Mouse (Mus musculus) embryonic facial prominence, embryonic 11.5 days (tissue): ENCODE results near the gene Pank1. TPM values are rescaled to one million over a fixed set of nuclear protein-coding genes. Genes with fewer than 3 reads are reported as not detected.

Experiments used
- ATAC-seq: fragments of 200-750 bp; cut with Nextera tagmentation; replicated peaks from 2 replicates; pipeline ENCODE4 v1.8.0; 2017; ENCODE audit warnings: low read depth; ENCODE audit not compliant: insufficient number of reproducible peaks, low FRiP score, low TSS enrichment
- DNase-seq: peaks from one replicate; pipeline ENCODE4 v3.0.0-alpha.2; 2015; ENCODE audit warnings: low spot score
- H3K27ac ChIP-seq: fragments of 300-500 bp; sonication (generic); replicated peaks from 2 replicates; pipeline ENCODE4 v1.5.1; 2014; ENCODE audit warnings: mild to moderate bottlenecking, low read depth, low read length, control low read depth
- H3K27me3 ChIP-seq: fragments of 300-500 bp; sonication (generic); 2 replicates; pipeline ENCODE4 v1.6.1; 2014; ENCODE audit warnings: mild to moderate bottlenecking, low read length, moderate library complexity, mixed read lengths; ENCODE audit not compliant: control insufficient read depth, insufficient read depth
- H3K36me3 ChIP-seq: fragments of 300-500 bp; sonication (generic); replicated peaks from 2 replicates; pipeline ENCODE4 v1.6.1; 2014; ENCODE audit warnings: low read depth, mild to moderate bottlenecking, low read length, moderate library complexity, mixed read lengths; ENCODE audit not compliant: control insufficient read depth, insufficient read depth
- H3K4me1 ChIP-seq: fragments of 300-500 bp; sonication (generic); 2 replicates; pipeline ENCODE4 v1.6.1; 2014; ENCODE audit warnings: low read length, mixed read lengths; ENCODE audit not compliant: control insufficient read depth, insufficient read depth
- H3K4me2 ChIP-seq: fragments of 300-500 bp; sonication (generic); 2 replicates; pipeline ENCODE4 v1.6.1; 2014; ENCODE audit warnings: low read depth, mild to moderate bottlenecking, control low read depth, low read length, moderate library complexity
- H3K4me3 ChIP-seq: fragments of 300-500 bp; sonication (generic); 2 replicates; pipeline ENCODE4 v1.5.1; 2014; ENCODE audit warnings: low read depth, low read length, control low read depth
- H3K9ac ChIP-seq: fragments of 300-500 bp; sonication (generic); replicated peaks from 2 replicates; pipeline ENCODE4 v1.6.1; 2014; ENCODE audit warnings: mild to moderate bottlenecking, control low read depth, low read length
- H3K9me3 ChIP-seq: fragments of 300-500 bp; sonication (generic); replicated peaks from 2 replicates; pipeline ENCODE4 v1.6.1; 2016; ENCODE audit warnings: mild to moderate bottlenecking, low read length, inconsistent platforms, mixed read lengths; ENCODE audit not compliant: control insufficient read depth
- WGBS: fragments of 180-500 bp; shearing (Covaris S2); extraction: QIAGEN DNeasy Blood & Tissue Kit; methylation state at CpG from one replicate; pipeline ENCODE4 v1.1.7; 2014; 5-methylcytosine and 5-hydroxymethylcytosine counted together
- polyA plus RNA-seq: library from polyadenylated mRNA; unstranded; fragments of >200 nt; fragmentation: Nextera tagmentation; extraction: Ambion mirVana; gene quantifications from 2 replicates; pipeline ENCODE4 v1.2.1, GENCODE M21; 2014

Gene Pank1
- polyA plus RNA-seq, 1 experiment from 2014 or later, result 10.9 TPM

DNA sequence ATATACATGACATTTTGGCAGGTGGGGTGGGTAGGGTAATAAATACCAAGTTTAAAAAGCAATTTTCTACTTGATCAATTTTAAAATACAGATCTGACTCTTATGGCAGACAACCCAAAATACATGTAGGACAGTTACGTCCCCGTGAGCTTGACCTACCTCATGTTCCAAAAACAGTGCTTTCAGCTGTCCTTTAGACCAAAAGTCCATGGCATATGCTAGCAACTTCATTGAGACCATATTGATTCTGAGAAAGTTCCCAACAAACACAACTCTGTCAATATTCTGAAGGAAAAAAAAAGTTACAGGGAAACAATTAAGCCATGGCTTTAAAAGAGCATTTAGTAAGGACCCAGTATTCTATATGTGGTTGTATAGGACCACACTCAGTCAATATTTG is 65.7 kb downstream of the Pank1 start:
- Histone ChIP-seq H3K9ac (no peak overlapping the region), H3K4me3 (no peak overlapping the region)
- WGBS, result 93% methylated on average over 2 of the region's 2 CpGs

DNA sequence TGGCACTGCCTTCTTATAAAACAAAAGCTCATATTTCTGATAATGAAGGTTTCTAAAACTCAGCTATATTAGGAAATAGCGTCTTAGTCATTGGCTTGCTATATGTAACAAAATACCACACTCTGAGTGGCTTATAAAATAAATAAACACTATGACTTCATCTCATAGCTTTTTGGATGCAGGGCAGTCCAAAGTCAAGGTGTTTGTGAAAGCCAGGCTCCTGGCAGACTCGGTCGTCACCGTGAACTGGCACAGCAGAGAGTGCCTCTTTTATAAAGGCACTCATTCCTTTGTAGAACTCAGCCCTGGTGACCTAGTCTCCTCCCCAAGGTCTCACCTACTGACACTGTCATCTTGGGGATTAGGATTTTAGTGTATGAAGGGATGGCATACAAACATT is 66.5 kb downstream of the Pank1 start:
- H3K4me1 ChIP-seq, result no peaks in the 10 kb centered on the region
- whole genome bisulfite sequencing, result 95% methylated on average over 4 of the region's 4 CpGs
- no peaks in the 10 kb centered on the region for H3K27me3 ChIP-seq
- no peak overlapping the region for H3K27ac ChIP-seq
- no peak overlapping the region for H3K4me2 ChIP-seq
- H3K36me3 ChIP-seq, result no peaks in the 10 kb centered on the region
- H3K9ac ChIP-seq, result no peak overlapping the region
- no peaks in the 10 kb centered on the region for H3K9me3 ChIP-seq
- no peak overlapping the region for H3K4me3 ChIP-seq
- no peak for DNase-seq
- ATAC-seq, result no peak

More for the DNA sequence above, 65.7 kb downstream of the Pank1 start:
- DNase-seq (no peak), ATAC-seq (no peak)
- Histone ChIP-seq H3K27me3 (no peaks in the 10 kb centered on the region), H3K9me3 (no peaks in the 10 kb centered on the region), H3K36me3 (no peaks in the 10 kb centered on the region), H3K4me2 (no peak overlapping the region), H3K4me1 (no peaks in the 10 kb centered on the region), H3K27ac (no peak overlapping the region)

DNA sequence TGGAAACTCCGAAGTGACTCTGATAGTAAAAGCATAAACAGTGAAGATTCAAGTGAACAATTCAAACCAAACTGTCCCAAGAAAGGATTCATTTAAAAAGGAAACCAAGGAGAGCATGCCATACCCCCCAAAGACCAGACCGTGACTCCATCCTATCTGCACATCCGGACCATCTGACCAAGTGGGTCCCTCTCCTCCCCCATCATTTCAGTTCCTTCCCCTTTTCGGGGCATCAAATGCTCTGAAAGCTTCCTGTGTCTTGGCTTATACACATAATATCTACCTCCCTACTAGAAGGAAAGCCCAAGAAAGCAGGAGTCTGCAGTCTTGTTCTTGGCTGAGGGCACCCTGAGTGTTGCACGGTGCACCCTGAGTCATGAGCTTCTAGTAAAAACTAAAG is 72.1 kb downstream of the Pank1 start:
- no peak overlapping the region for H3K4me3 ChIP-seq
- WGBS, result 86% methylated on average over 5 of the region's 5 CpGs
- no peak for ATAC-seq

DNA sequence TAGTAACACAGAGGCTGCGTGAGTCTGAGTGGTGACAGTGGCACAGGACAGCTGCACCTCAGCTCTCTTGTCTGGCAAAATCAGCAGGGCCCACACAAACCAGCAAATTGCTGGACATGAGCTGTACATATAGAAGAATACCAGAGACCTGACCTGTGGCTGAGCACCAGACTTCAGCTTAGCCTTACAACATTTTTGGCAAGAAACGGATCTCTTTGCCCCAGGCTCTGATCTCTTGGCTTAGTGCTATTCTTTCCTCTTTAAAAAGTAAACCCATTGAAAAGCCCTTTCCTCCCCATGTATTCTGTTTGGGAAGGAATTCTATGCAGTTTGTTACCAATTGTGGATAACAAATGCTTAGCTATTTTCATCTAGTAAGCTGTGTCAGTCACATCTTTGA is 74.2 kb downstream of the Pank1 start:
- H3K27ac ChIP-seq, result no peak overlapping the region
- H3K9ac ChIP-seq, result no peak overlapping the region
- H3K9me3 ChIP-seq, result no peaks in the 10 kb centered on the region
- no peaks in the 10 kb centered on the region for H3K27me3 ChIP-seq
- H3K4me1 ChIP-seq, result no peaks in the 10 kb centered on the region
- WGBS, result 78% methylated on average over 2 of the region's 2 CpGs
- no peak for DNase-seq
- H3K4me3 ChIP-seq, result no peak overlapping the region
- no peak for ATAC-seq
- no peaks in the 10 kb centered on the region for H3K36me3 ChIP-seq
- no peak overlapping the region for H3K4me2 ChIP-seq

More for the DNA sequence above, 72.1 kb downstream of the Pank1 start:
- Histone ChIP-seq H3K36me3 (no peaks in the 10 kb centered on the region), H3K9ac (no peak overlapping the region), H3K4me2 (no peak overlapping the region), H3K9me3 (no peaks in the 10 kb centered on the region), H3K27ac (no peak overlapping the region), H3K4me1 (no peaks in the 10 kb centered on the region), H3K27me3 (no peaks in the 10 kb centered on the region)
- DNase-seq, result no peak

GRCm38 (mm10) chr19:34804531-34804930 is 74.7 kb downstream of the Pank1 start:
- no peak overlapping the region for H3K9ac ChIP-seq
- no peak overlapping the region for H3K4me3 ChIP-seq
- H3K27me3 ChIP-seq, result no peaks in the 10 kb centered on the region
- no peak for ATAC-seq
- no peak for DNase-seq
- no peaks in the 10 kb centered on the region for H3K9me3 ChIP-seq
- WGBS, result 84% methylated on average over 2 of the region's 2 CpGs
- no peaks in the 10 kb centered on the region for H3K36me3 ChIP-seq
- no peaks in the 10 kb centered on the region for H3K4me1 ChIP-seq
- H3K4me2 ChIP-seq, result no peak overlapping the region
- no peak overlapping the region for H3K27ac ChIP-seq

- Histone ChIP-seq H3K36me3 (no peaks in the 10 kb centered on the region), H3K27ac (no peak overlapping the region), H3K4me3 (no peak overlapping the region), H3K9me3 (no peaks in the 10 kb centered on the region), H3K9ac (no peak overlapping the region), H3K4me1 (no peaks in the 10 kb centered on the region), H3K27me3 (no peaks in the 10 kb centered on the region), H3K4me2 (no peak overlapping the region)
- DNase-seq, result no peak
- no peak for ATAC-seq
- 93% methylated on average over 4 of the region's 4 CpGs for WGBS
Measured at GRCm38 (mm10) chr19:34803396-34803795, 75.9 kb downstream of the Pank1 start.

DNA sequence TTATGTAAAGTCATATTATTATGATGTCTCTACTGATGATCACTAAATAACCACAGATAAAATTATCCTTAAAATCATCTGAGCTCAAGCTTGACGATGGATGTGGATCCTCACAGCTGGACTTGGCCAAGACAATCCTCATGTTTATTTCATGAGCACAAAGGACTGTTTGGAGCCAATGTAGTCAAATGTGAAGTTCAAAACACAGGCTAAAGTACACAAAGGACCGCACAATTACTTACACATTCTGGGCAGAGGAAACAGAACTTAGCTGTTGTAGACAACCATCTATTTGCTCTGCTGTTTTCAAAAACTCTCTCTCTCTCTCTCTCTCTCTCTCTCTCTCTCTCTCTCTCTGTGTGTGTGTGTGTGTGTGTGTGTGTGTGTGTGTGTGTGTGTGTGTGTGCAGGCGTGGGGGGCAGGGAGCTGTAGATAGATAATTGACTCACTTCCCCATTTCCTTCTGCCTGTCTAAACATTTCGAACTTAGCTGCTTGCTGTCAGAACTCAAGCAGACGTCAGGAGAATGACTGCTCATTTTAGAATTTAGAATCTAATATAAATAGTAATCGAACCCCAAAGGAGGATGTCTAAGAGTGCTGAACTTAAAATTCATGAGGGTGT is 79.5 kb downstream of the Pank1 start:
- no peaks in the 10 kb centered on the region for H3K27me3 ChIP-seq
- H3K9ac ChIP-seq, result no peak overlapping the region
- no peak overlapping the region for H3K4me2 ChIP-seq
- no peak for DNase-seq
- H3K4me3 ChIP-seq, result no peak overlapping the region
- no peak for ATAC-seq
- no peak overlapping the region for H3K27ac ChIP-seq
- H3K4me1 ChIP-seq, result no peaks in the 10 kb centered on the region
- no peaks in the 10 kb centered on the region for H3K36me3 ChIP-seq
- WGBS, result 58% methylated on average over 6 of the region's 6 CpGs
- no peaks in the 10 kb centered on the region for H3K9me3 ChIP-seq

DNA sequence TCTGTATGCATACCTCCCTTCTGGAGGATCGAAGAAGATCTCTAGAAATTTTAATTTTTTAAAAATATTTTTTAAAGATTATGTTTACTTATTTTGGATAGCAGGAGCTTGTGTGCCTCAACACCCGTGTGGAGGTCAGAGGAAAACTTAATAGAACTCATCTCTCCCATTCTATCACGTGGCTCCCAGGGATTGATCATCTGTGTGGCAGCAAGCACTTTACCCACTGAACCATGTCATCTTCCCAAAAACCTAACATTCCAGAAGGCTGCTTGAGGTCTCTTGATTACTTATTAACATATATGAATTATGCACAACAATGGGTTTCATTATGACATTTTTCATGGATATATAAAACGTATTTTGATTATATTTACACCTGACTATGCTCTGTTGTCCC is 82.9 kb downstream of the Pank1 start:
- H3K27ac ChIP-seq, result no peak overlapping the region
- 85% methylated on average over 4 of the region's 4 CpGs for WGBS
- no peaks in the 10 kb centered on the region for H3K36me3 ChIP-seq
- no peaks in the 10 kb centered on the region for H3K9me3 ChIP-seq
- no peak for ATAC-seq
- no peak overlapping the region for H3K9ac ChIP-seq
- H3K27me3 ChIP-seq, result no peaks in the 10 kb centered on the region
- no peak for DNase-seq
- H3K4me3 ChIP-seq, result no peak overlapping the region
- no peaks in the 10 kb centered on the region for H3K4me1 ChIP-seq
- H3K4me2 ChIP-seq, result no peak overlapping the region
